Mouse (Mus musculus): ENCODE data around the gene Smcr8. TPM values are rescaled to one million over a fixed set of nuclear protein-coding genes. Genes with fewer than 3 reads are reported as not detected.
A peak's percentile ranks its signal among the peaks of the same experiment; 100 is the strongest.

Smcr8 gene
- total RNA-seq, 1 experiment = 23.1 TPM

- in situ Hi-C loops (cut with MboI; ENCODE audit: low sequenced_read_pairs in 2 of 2, unreplicated experiment in 2 of 2) = no loop called here
- H3K36me3 ChIP-seq (ENCODE audit: control insufficient read depth, insufficient read depth, low read length, poor library complexity, severe bottlenecking) = peaks cover 3% of the 10 kb centered on the region; the same call in 1 of the 2 replicates
- TF ChIP-seq CHD2 (IDR thresholded peaks at IDR 0.05; ENCODE audit: low read depth, low read length) (no peak), ZNF384 (IDR thresholded peaks at IDR 0.05; ENCODE audit: low read depth, low read length) (no peak), HCFC1 (IDR thresholded peaks at IDR 0.05; ENCODE audit: borderline replicate concordance, insufficient read depth, low read length) (no peak), ZC3H11A (IDR thresholded peaks at IDR 0.05; ENCODE audit: borderline replicate concordance, low read depth, low read length) (no peak), MAFK (IDR thresholded peaks at IDR 0.05; ENCODE audit: insufficient read depth, low read depth, low read length) (no peak)
- H3K27ac ChIP-seq (ENCODE audit: insufficient read depth, low read depth, low read length, poor library complexity, severe bottlenecking) = no peak overlapping the region
- H3K4me3 ChIP-seq (ENCODE audit: insufficient read depth in 1 of 2, low read depth in 1 of 2, low read length in 2 of 2, poor library complexity in 1 of 2, severe bottlenecking in 1 of 2) = peak overlapping the region; percentile 52 to 54; a peak in 3 of 4 replicates
- no peaks in the 10 kb centered on the region for H3K9me3 ChIP-seq (ENCODE audit: control insufficient read depth, insufficient read depth, low read depth, low read length)
- H3K4me1 ChIP-seq (ENCODE audit: control insufficient read depth in 2 of 2, insufficient read depth in 2 of 2, low read length in 2 of 2, poor library complexity in 1 of 2) = peaks cover 3 to 15% of the 10 kb centered on the region in 2 experiments; a peak in 1 of 4 replicates
- H3K9ac ChIP-seq (ENCODE audit: insufficient read depth, low read depth, low read length, poor library complexity, severe bottlenecking) = no peak overlapping the region
- DNase-seq (ENCODE audit: low read depth, low spot score) = no peak
Measured at GRCm38 (mm10) chr11:60731251-60731650, 46.1 kb upstream of the Smcr8 start.

GRCm38 (mm10) chr11:60734206-60734605 lies 43.1 kb upstream of the Smcr8 start:
- no peak for TF ChIP-seq MAFK (IDR thresholded peaks at IDR 0.05; ENCODE audit: insufficient read depth, low read depth, low read length)
- TF ChIP-seq ZC3H11A (IDR thresholded peaks at IDR 0.05; ENCODE audit: borderline replicate concordance, low read depth, low read length) = no peak
- no peak for TF ChIP-seq ZNF384 (IDR thresholded peaks at IDR 0.05; ENCODE audit: low read depth, low read length)
- no peak for TF ChIP-seq HCFC1 (IDR thresholded peaks at IDR 0.05; ENCODE audit: borderline replicate concordance, insufficient read depth, low read length)
- TF ChIP-seq CHD2 (IDR thresholded peaks at IDR 0.05; ENCODE audit: low read depth, low read length) = no peak
- Histone ChIP-seq H3K9ac (ENCODE audit: insufficient read depth, low read depth, low read length, poor library complexity, severe bottlenecking) (no peak overlapping the region), H3K36me3 (ENCODE audit: control insufficient read depth, insufficient read depth, low read length, poor library complexity, severe bottlenecking) (peaks cover 3% of the 10 kb centered on the region; the same call in 1 of the 2 replicates), H3K4me3 (ENCODE audit: insufficient read depth in 1 of 2, low read depth in 1 of 2, low read length in 2 of 2, poor library complexity in 1 of 2, severe bottlenecking in 1 of 2) (no peak overlapping the region), H3K4me1 (ENCODE audit: control insufficient read depth in 2 of 2, insufficient read depth in 2 of 2, low read length in 2 of 2, poor library complexity in 1 of 2) (peaks cover 0 to 4% of the 10 kb centered on the region in 2 experiments; a peak in 2 of 4 replicates), H3K27ac (ENCODE audit: insufficient read depth, low read depth, low read length, poor library complexity, severe bottlenecking) (no peak overlapping the region), H3K9me3 (ENCODE audit: control insufficient read depth, insufficient read depth, low read depth, low read length) (no peaks in the 10 kb centered on the region)
- in situ Hi-C loops (cut with MboI; ENCODE audit: low sequenced_read_pairs in 2 of 2, unreplicated experiment in 2 of 2) = no loop called here
- DNase-seq (ENCODE audit: low read depth, low spot score) = no peak

GRCm38 (mm10) chr11:60735191-60735590 lies 42.1 kb upstream of the Smcr8 start:
- Histone ChIP-seq H3K9ac (ENCODE audit: insufficient read depth, low read depth, low read length, poor library complexity, severe bottlenecking) (no peak overlapping the region), H3K4me1 (ENCODE audit: control insufficient read depth in 2 of 2, insufficient read depth in 2 of 2, low read length in 2 of 2, poor library complexity in 1 of 2) (peaks cover 2 to 7% of the 10 kb centered on the region in 2 experiments; a peak in 3 of 4 replicates), H3K9me3 (ENCODE audit: control insufficient read depth, insufficient read depth, low read depth, low read length) (no peaks in the 10 kb centered on the region), H3K27ac (ENCODE audit: insufficient read depth, low read depth, low read length, poor library complexity, severe bottlenecking) (no peak overlapping the region), H3K36me3 (ENCODE audit: control insufficient read depth, insufficient read depth, low read length, poor library complexity, severe bottlenecking) (peaks cover 3% of the 10 kb centered on the region; the same call in 1 of the 2 replicates), H3K4me3 (ENCODE audit: insufficient read depth in 1 of 2, low read depth in 1 of 2, low read length in 2 of 2, poor library complexity in 1 of 2, severe bottlenecking in 1 of 2) (no peak overlapping the region)
- TF ChIP-seq CHD2 (IDR thresholded peaks at IDR 0.05; ENCODE audit: low read depth, low read length) (no peak), ZC3H11A (IDR thresholded peaks at IDR 0.05; ENCODE audit: borderline replicate concordance, low read depth, low read length) (no peak), ZNF384 (IDR thresholded peaks at IDR 0.05; ENCODE audit: low read depth, low read length) (no peak), HCFC1 (IDR thresholded peaks at IDR 0.05; ENCODE audit: borderline replicate concordance, insufficient read depth, low read length) (no peak), MAFK (IDR thresholded peaks at IDR 0.05; ENCODE audit: insufficient read depth, low read depth, low read length) (no peak)
- DNase-seq (ENCODE audit: low read depth, low spot score) = no peak
- in situ Hi-C loops (cut with MboI; ENCODE audit: low sequenced_read_pairs in 2 of 2, unreplicated experiment in 2 of 2) = no loop called here

GRCm38 (mm10) chr11:60736491-60736890 lies 40.8 kb upstream of the Smcr8 start:
- 0 out of 2 replicates have a peak, but pooled peaks cover 3% of the 10 kb centered on the region for H3K36me3 ChIP-seq (ENCODE audit: control insufficient read depth, insufficient read depth, low read length, poor library complexity, severe bottlenecking)
- in situ Hi-C loops (cut with MboI; ENCODE audit: low sequenced_read_pairs in 2 of 2, unreplicated experiment in 2 of 2) = no loop called here
- TF ChIP-seq ZC3H11A (IDR thresholded peaks at IDR 0.05; ENCODE audit: borderline replicate concordance, low read depth, low read length) (no peak), CHD2 (IDR thresholded peaks at IDR 0.05; ENCODE audit: low read depth, low read length) (no peak), HCFC1 (IDR thresholded peaks at IDR 0.05; ENCODE audit: borderline replicate concordance, insufficient read depth, low read length) (no peak), ZNF384 (IDR thresholded peaks at IDR 0.05; ENCODE audit: low read depth, low read length) (no peak), MAFK (IDR thresholded peaks at IDR 0.05; ENCODE audit: insufficient read depth, low read depth, low read length) (no peak)
- H3K4me1 ChIP-seq (ENCODE audit: control insufficient read depth in 2 of 2, insufficient read depth in 2 of 2, low read length in 2 of 2, poor library complexity in 1 of 2) = peaks cover 2 to 6% of the 10 kb centered on the region in 2 experiments; a peak in 3 of 4 replicates
- H3K9me3 ChIP-seq (ENCODE audit: control insufficient read depth, insufficient read depth, low read depth, low read length) = no peaks in the 10 kb centered on the region
- no peak overlapping the region for H3K4me3 ChIP-seq (ENCODE audit: insufficient read depth in 1 of 2, low read depth in 1 of 2, low read length in 2 of 2, poor library complexity in 1 of 2, severe bottlenecking in 1 of 2)
- H3K9ac ChIP-seq (ENCODE audit: insufficient read depth, low read depth, low read length, poor library complexity, severe bottlenecking) = no peak overlapping the region
- H3K27ac ChIP-seq (ENCODE audit: insufficient read depth, low read depth, low read length, poor library complexity, severe bottlenecking) = no peak overlapping the region
- no peak for DNase-seq (ENCODE audit: low read depth, low spot score)

All from ES-E14 (cell line).